Mouse (Mus musculus): Measurements from ENCODE around the gene Kctd2. TPM values are rescaled to one million over a fixed set of nuclear protein-coding genes. Genes with fewer than 3 reads are reported as not detected.

The Kctd2 gene
- total and polyA plus RNA-seq, 3 experiments = 6.8 to 14.0 (median 13.7) TPM

- H3K4me1 ChIP-seq (ENCODE audit: control insufficient read depth in 1 of 2, insufficient read depth in 2 of 2) = peaks cover 4 to 10% of the 10 kb centered on the region in 2 experiments; a peak in 3 of 4 replicates
- no peak overlapping the region for H3K4me3 ChIP-seq (replicated peaks in 1 of 3; ENCODE audit: low read depth in 2 of 3, low read length in 2 of 3, poor library complexity in 1 of 3)
- dilution Hi-C loops (cut with MboI; ENCODE audit: extremely low pct_ligation_motif_present, extremely low pct_unique_long_range_greater_than_20kb, low sequenced_read_pairs) (no loop called here), in situ Hi-C loops (cut with MboI; ENCODE audit: low pct_ligation_motif_present, low pct_unique_long_range_greater_than_20kb, low sequenced_read_pairs) (no loop called here)
- TF ChIP-seq USF1 (IDR thresholded peaks at IDR 0.05; ENCODE audit: low read depth, low read length) (no peak), CTCF (conservative IDR thresholded peaks at IDR 0.05 in 1 of 2, IDR thresholded peaks at IDR 0.05 in 1 of 2; ENCODE audit: low read depth in 2 of 2, low read length in 2 of 2) (no peak)
- H3K27ac ChIP-seq (ENCODE audit: insufficient read depth, low read depth) = no peak overlapping the region
- H3K9ac ChIP-seq (ENCODE audit: insufficient read depth, low read depth) = no peak overlapping the region
- DNase-seq (ENCODE audit: extremely low read depth) = no peak
- peaks cover 72% of the 10 kb centered on the region for H3K27me3 ChIP-seq (replicated peaks)
- no peaks in the 10 kb centered on the region for H3K36me3 ChIP-seq (replicated peaks in 1 of 2; ENCODE audit: control insufficient read depth in 1 of 2, insufficient read depth in 1 of 2, low read length in 1 of 2)
- no peaks in the 10 kb centered on the region for H3K79me2 ChIP-seq (replicated peaks; ENCODE audit: control insufficient read depth, extremely low read depth, insufficient read depth, poor library complexity, severe bottlenecking)
- peaks cover 12% of the 10 kb centered on the region for H3K9me3 ChIP-seq (replicated peaks; ENCODE audit: low read length)
- H3K4me2 ChIP-seq (ENCODE audit: insufficient read depth, low read depth, poor library complexity, severe bottlenecking) = no peak overlapping the region
Observed at GRCm38 (mm10) chr11:115376722-115377121, 43.2 kb upstream of the Kctd2 start.

- H3K79me2 ChIP-seq (replicated peaks; ENCODE audit: control insufficient read depth, extremely low read depth, insufficient read depth, poor library complexity, severe bottlenecking) = no peaks in the 10 kb centered on the region
- no peaks in the 10 kb centered on the region for H3K36me3 ChIP-seq (replicated peaks in 1 of 2; ENCODE audit: control insufficient read depth in 1 of 2, insufficient read depth in 1 of 2, low read length in 1 of 2)
- H3K4me3 ChIP-seq (replicated peaks in 1 of 3; ENCODE audit: low read depth in 2 of 3, low read length in 2 of 3, poor library complexity in 1 of 3) = no peak overlapping the region
- in situ Hi-C loops (cut with MboI; ENCODE audit: low pct_ligation_motif_present, low pct_unique_long_range_greater_than_20kb, low sequenced_read_pairs) = no loop called here
- no peak for TF ChIP-seq CTCF (conservative IDR thresholded peaks at IDR 0.05 in 1 of 2, IDR thresholded peaks at IDR 0.05 in 1 of 2; ENCODE audit: low read depth in 2 of 2, low read length in 2 of 2)
- TF ChIP-seq KAT2A (IDR thresholded peaks at IDR 0.05; ENCODE audit: insufficient replicate concordance, low read length) = no peak
- TF ChIP-seq BHLHE40 (IDR thresholded peaks at IDR 0.05; ENCODE audit: low read depth, low read length) = no peak
- TF ChIP-seq CHD1 (IDR thresholded peaks at IDR 0.05; ENCODE audit: low read depth, low read length) = no peak
- no peak for TF ChIP-seq HCFC1 (IDR thresholded peaks at IDR 0.05; ENCODE audit: low read depth, low read length)
- no peak for TF ChIP-seq RAD21 (IDR thresholded peaks at IDR 0.05; ENCODE audit: low read depth, low read length)
- H3K27me3 ChIP-seq (replicated peaks) = peaks cover 67% of the 10 kb centered on the region
- H3K9ac ChIP-seq (ENCODE audit: insufficient read depth, low read depth) = no peak overlapping the region
- no peak for DNase-seq (ENCODE audit: extremely low read depth)
- no peak overlapping the region for H3K4me2 ChIP-seq (ENCODE audit: insufficient read depth, low read depth, poor library complexity, severe bottlenecking)
- dilution Hi-C loops (cut with MboI; ENCODE audit: extremely low pct_ligation_motif_present, extremely low pct_unique_long_range_greater_than_20kb, low sequenced_read_pairs) = no loop called here
- H3K4me1 ChIP-seq (ENCODE audit: control insufficient read depth in 1 of 2, insufficient read depth in 2 of 2) = peaks cover 4 to 10% of the 10 kb centered on the region in 2 experiments; a peak in 3 of 4 replicates
- no peak overlapping the region for H3K27ac ChIP-seq (ENCODE audit: insufficient read depth, low read depth)
- H3K9me3 ChIP-seq (replicated peaks; ENCODE audit: low read length) = peaks cover 18% of the 10 kb centered on the region
Observed at GRCm38 (mm10) chr11:115377254-115377653, 42.7 kb upstream of the Kctd2 start.

DNA sequence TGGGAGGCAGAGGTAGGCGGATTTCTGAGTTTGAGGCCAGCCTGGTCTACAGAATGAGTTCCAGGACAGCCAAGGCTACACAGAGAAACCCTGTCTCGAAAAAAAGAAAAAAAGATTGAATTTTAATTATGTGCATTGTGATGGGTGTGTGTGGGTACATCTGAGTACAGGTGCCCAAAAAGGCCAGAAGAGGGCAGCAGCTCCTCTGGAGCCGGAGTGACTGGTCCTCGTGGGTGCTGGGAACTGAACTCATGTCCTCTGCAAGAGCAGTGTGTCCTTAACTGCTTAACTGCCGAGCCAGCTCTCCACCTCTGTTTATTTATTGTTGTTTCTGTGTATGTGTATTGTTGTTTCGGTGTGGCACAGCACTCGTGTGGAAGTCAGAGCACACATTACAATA, 42.1 kb upstream of the Kctd2 start:
- H3K4me1 ChIP-seq (ENCODE audit: control insufficient read depth in 1 of 2, insufficient read depth in 2 of 2) = peaks cover 4 to 10% of the 10 kb centered on the region in 2 experiments; a peak in 3 of 4 replicates
- peaks cover 65% of the 10 kb centered on the region for H3K27me3 ChIP-seq (replicated peaks)
- TF ChIP-seq POLR2A (IDR thresholded peaks at IDR 0.05; ENCODE audit: low read depth, low read length) (no peak), CTCF (conservative IDR thresholded peaks at IDR 0.05 in 1 of 2, IDR thresholded peaks at IDR 0.05 in 1 of 2; ENCODE audit: low read depth in 2 of 2, low read length in 2 of 2) (peak in 1 of 2 experiments; percentile 23; a peak in 2 of 4 replicates), MEF2A (IDR thresholded peaks at IDR 0.05; ENCODE audit: borderline replicate concordance, low read depth, low read length) (no peak)
- H3K4me2 ChIP-seq (ENCODE audit: insufficient read depth, low read depth, poor library complexity, severe bottlenecking) = no peak overlapping the region
- no peak overlapping the region for H3K9ac ChIP-seq (ENCODE audit: insufficient read depth, low read depth)
- no peak overlapping the region for H3K27ac ChIP-seq (ENCODE audit: insufficient read depth, low read depth)
- in situ Hi-C loops (cut with MboI; ENCODE audit: low pct_ligation_motif_present, low pct_unique_long_range_greater_than_20kb, low sequenced_read_pairs) (no loop called here), dilution Hi-C loops (cut with MboI; ENCODE audit: extremely low pct_ligation_motif_present, extremely low pct_unique_long_range_greater_than_20kb, low sequenced_read_pairs) (no loop called here)
- no peaks in the 10 kb centered on the region for H3K79me2 ChIP-seq (replicated peaks; ENCODE audit: control insufficient read depth, extremely low read depth, insufficient read depth, poor library complexity, severe bottlenecking)
- DNase-seq (ENCODE audit: extremely low read depth) = no peak
- H3K4me3 ChIP-seq (replicated peaks in 1 of 3; ENCODE audit: low read depth in 2 of 3, low read length in 2 of 3, poor library complexity in 1 of 3) = no peak overlapping the region
- no peaks in the 10 kb centered on the region for H3K36me3 ChIP-seq (replicated peaks in 1 of 2; ENCODE audit: control insufficient read depth in 1 of 2, insufficient read depth in 1 of 2, low read length in 1 of 2)
- H3K9me3 ChIP-seq (replicated peaks; ENCODE audit: low read length) = peaks cover 19% of the 10 kb centered on the region

All from CH12.LX (cell line).